Mouse (Mus musculus) megakaryocyte, embryonic 14.5 days (primary cell): ENCODE data around the gene Kif27. TPM values are rescaled to one million over a fixed set of nuclear protein-coding genes. Genes with fewer than 3 reads are reported as not detected.
"Not testable (repeated sequence)": the region's sequence is repeated elsewhere in the genome, so short reads cannot be mapped to it uniquely, and the experiment has no call there.

Experiments
- H3K27me3 ChIP-seq: replicated peaks from 2 replicates; pipeline ENCODE3; 2012; ENCODE audit warnings: inconsistent platforms
- H3K36me3 ChIP-seq: replicated peaks from 2 replicates; pipeline ENCODE3; 2012; ENCODE audit warnings: low read length, inconsistent platforms, mixed read lengths
- H3K4me1 ChIP-seq: 2 replicates; pipeline ENCODE4 v1.6.1; 2012; ENCODE audit warnings: inconsistent platforms
- H3K4me3 ChIP-seq: replicated peaks from 2 replicates; pipeline ENCODE3; 2012; ENCODE audit warnings: moderate library complexity, mild to moderate bottlenecking, inconsistent platforms
- H3K9me3 ChIP-seq: 2 replicates; pipeline ENCODE4 v1.6.1; 2012; ENCODE audit warnings: inconsistent platforms
- FLI1 ChIP-seq: IDR thresholded peaks from 2 replicates; pipeline ENCODE4 v1.6.1; 2012; ENCODE audit warnings: low read length, inconsistent platforms, mixed read lengths
- GATA1 ChIP-seq: IDR thresholded peaks from 3 replicates; pipeline ENCODE4 v1.6.1; 2012; ENCODE audit warnings: mixed read lengths, low read length, inconsistent platforms, borderline replicate concordance
- polyA plus RNA-seq: library from polyadenylated mRNA; stranded (reverse); fragments of >175 nt; gene quantifications from 2 replicates; pipeline ENCODE4 v1.2.3, GENCODE M21; 2012; ENCODE audit warnings: low replicate concordance; ENCODE audit not compliant: insufficient read depth

Gene Kif27
- not detected in 2 replicates for polyA plus RNA-seq

- no peak for TF ChIP-seq GATA1
- no peak for TF ChIP-seq FLI1
- Histone ChIP-seq H3K27me3 (peaks cover 47% of the 10 kb centered on the region), H3K9me3 (peaks cover 17% of the 10 kb centered on the region), H3K4me1 (peaks cover 10% of the 10 kb centered on the region), H3K36me3 (no peaks in the 10 kb centered on the region), H3K4me3 (peak within 1 kb of the TSS; percentile 91)
These were observed at the start of gene Kif27 for GRCm38 (mm10) chr13:58358629-58359303. TSS of gene Kif27 (minus strand) at chr13:58359122.

GRCm38 (mm10) chr13:58403243-58403642, 44.3 kb upstream of the Kif27 start, which contains the start of gene Hnrnpk:
TSS of gene Hnrnpk (minus strand) at chr13:58403343.
- Histone ChIP-seq H3K4me1 (peaks cover 14% of the 10 kb centered on the region; the same call in 1 of the 2 replicates), H3K4me3 (peak within 1 kb of the TSS; percentile 96), H3K36me3 (peaks cover 36% of the 10 kb centered on the region)
- not testable (repeated sequence) for H3K27me3 ChIP-seq, H3K9me3 ChIP-seq

DNA sequence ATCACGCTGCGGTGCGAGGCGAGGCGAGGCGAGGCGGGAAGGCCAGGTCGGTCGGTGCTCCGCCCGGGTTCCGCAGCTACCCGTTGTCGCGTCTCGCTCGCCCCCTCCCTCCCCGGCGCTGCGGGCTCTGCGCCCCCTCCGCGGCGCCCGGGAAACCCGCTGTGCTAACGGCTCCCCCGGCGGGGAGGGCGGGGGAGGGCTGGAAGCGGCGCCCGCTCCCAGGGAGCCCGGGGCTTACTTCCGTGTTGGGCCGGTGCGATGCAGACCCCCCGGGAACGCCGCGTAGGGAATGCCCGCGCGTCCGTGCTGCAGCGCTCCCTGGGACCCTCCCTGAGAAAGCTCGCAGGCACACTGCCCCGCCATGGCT, 43.8 kb upstream of the Kif27 start:
- Histone ChIP-seq H3K4me3 (peak overlapping the region; percentile 96), H3K4me1 (peaks cover 15% of the 10 kb centered on the region), H3K36me3 (peaks cover 41% of the 10 kb centered on the region), H3K27me3 (no peaks in the 10 kb centered on the region), H3K9me3 (no peaks in the 10 kb centered on the region)
- TF ChIP-seq GATA1 (no peak), FLI1 (no peak)

DNA sequence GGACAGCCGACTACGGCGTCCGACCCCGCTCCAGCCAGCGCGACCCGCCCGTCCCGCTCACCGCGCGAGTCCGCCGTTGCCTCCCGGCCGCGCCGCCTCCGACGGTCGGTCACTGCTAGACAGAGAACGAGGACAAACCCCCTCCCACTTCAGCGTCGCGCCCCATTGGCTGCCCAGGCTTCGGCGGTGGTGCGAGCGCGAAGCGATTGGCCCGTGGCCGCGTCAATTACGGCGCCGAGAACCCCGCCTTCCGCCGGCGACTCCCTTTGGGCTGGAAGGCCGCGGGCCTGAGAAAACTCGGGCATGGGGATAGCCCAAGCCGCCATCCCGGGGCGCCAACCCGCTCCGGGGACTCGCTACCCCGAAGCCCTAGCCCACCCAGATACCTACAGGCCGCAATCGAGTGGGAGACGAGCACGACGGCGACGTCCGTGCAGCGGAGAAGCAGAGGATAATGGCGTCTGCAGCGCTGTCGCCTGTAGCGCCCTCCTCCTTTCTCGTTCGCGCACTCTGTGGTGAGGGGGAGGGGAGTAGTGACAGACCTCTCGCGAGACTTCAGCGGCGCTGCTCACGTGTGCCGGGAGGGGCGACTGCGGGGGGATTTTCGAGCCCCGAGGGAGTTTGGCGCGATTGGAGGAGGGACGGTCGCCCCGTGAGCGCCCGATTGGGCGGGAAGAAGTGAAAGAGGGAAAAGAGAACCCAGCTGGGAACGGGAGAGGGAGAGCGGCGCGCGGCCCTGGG, 43.3 kb upstream of the Kif27 start, which contains the start of gene Rmi1:
TSS of gene Rmi1 (plus strand) at position 246 of the 741 bp plus-strand sequence.
- peak within 1 kb of the TSS; percentile 96 for H3K4me3 ChIP-seq
- no peaks in the 10 kb centered on the region for H3K9me3 ChIP-seq
- peaks cover 42% of the 10 kb centered on the region for H3K36me3 ChIP-seq
- H3K4me1 ChIP-seq = peaks cover 21% of the 10 kb centered on the region
- no peaks in the 10 kb centered on the region for H3K27me3 ChIP-seq
- TF ChIP-seq FLI1 = no peak; the same call in 1 of the 2 replicates
- no peak for TF ChIP-seq GATA1

DNA sequence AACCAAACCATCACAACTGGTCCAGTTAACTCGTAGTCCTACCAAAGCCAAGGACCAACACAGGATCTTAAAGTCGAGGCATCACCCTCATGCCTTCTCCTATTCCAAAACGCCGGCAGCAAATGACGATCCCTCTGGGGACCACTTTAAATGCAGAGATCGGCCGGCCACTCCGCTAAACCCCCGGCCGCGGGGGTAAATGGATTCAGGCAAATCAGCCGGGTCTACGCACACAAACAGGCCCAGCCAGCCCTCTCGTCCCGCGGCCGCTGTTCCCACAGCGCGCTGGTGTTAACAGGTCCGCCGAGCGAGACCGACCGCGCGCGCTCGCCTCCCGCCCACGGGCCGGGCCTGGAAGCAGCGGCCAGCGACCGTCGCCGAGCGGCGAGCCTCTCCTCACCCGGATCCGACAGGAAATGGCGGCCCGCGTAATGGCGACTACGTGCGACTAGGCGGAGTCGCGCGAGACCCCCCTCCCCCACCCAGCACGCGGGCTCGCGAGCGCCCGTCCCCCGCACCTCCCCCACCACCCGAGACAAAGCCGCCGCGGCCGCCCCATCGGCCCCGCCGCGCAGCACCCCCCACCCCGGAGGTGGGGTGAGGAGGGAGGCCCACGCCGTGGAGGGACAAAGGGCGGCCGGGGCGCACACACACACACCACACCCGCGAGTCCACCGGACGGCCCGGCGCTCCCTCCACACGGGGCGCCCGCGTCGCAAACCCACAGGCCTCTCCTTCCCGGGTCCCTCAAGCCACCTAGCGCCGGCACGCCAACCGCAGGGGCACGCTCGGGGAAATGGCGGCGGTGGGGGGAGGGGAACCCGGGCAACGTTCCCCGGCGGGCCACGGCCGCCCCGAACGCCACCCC, 42.4 kb upstream of the Kif27 start:
- Histone ChIP-seq H3K9me3 (no peaks in the 10 kb centered on the region), H3K4me1 (peaks cover 24% of the 10 kb centered on the region), H3K4me3 (peak overlapping the region; percentile 96), H3K36me3 (peaks cover 44% of the 10 kb centered on the region), H3K27me3 (no peaks in the 10 kb centered on the region)
- no peak for TF ChIP-seq FLI1
- TF ChIP-seq GATA1 = no peak

DNA sequence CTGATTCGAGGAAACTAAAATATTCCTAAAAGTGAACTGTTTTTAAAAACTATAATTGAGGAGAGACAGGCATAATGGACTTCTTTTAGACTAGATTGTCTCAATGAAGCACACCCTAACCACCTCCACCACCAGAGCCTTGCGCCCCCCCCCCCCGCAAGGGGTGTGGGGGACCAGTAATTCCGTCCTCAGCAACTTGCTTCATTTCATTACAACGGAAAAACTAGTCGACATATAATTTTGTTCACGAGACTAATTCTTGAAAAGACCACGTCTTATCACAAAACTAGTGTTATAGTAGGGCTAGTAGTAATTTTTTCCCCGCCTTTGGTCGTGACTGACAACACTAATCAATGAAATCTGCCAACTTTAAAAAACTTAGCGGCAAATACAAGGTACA, 41.7 kb upstream of the Kif27 start:
- Histone ChIP-seq H3K4me3 (peak overlapping the region; percentile 96), H3K9me3 (no peaks in the 10 kb centered on the region), H3K4me1 (peaks cover 24% of the 10 kb centered on the region), H3K36me3 (peaks cover 44% of the 10 kb centered on the region), H3K27me3 (no peaks in the 10 kb centered on the region)
- TF ChIP-seq FLI1 = no peak
- TF ChIP-seq GATA1 = no peak

DNA sequence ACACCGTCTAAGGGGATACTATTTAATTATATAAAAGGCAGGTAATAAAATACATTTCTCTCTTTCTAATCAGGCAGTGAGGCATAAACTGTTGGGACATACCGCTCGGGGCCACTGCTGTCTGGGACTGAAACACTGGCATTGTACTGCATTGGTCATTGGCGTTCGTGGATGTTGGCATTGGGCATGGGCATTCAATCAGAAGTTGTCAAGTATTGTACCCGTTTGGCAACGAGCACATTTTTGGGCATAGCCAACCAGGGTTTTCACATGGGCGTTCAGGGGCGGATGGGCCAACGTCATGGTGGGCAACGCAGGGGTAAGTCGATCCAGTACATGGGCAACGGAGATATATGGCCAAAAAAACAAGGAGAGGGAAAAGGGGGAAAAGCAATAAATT, 38.7 kb upstream of the Kif27 start:
- Histone ChIP-seq H3K4me3 (no peak overlapping the region), H3K36me3 (peaks cover 72% of the 10 kb centered on the region), H3K27me3 (no peaks in the 10 kb centered on the region), H3K9me3 (no peaks in the 10 kb centered on the region), H3K4me1 (peaks cover 13% of the 10 kb centered on the region)
- TF ChIP-seq FLI1 (no peak), GATA1 (no peak)

DNA sequence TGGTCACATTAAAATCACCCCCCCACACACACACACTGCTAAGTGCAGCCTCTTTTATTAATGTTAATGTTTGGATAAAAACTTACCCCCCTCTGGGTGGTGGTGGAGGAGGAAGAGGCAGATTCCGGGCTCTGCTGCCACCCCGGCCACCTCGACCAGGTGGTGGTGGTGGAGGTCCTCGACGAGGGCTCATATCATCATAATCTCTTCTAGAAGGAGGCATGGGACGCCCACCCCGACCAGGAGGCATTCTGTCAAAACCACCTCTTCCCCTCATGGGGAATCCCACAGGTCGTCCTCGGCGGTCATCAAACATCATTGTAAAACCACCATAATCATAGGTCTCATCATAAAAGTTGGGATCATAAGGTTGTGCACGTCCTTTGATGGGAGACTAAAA, 35.5 kb upstream of the Kif27 start:
- not testable (repeated sequence) for H3K27me3 ChIP-seq, H3K9me3 ChIP-seq, H3K4me3 ChIP-seq
- Histone ChIP-seq H3K4me1 (peaks cover 26% of the 10 kb centered on the region), H3K36me3 (peaks cover 94% of the 10 kb centered on the region)

DNA sequence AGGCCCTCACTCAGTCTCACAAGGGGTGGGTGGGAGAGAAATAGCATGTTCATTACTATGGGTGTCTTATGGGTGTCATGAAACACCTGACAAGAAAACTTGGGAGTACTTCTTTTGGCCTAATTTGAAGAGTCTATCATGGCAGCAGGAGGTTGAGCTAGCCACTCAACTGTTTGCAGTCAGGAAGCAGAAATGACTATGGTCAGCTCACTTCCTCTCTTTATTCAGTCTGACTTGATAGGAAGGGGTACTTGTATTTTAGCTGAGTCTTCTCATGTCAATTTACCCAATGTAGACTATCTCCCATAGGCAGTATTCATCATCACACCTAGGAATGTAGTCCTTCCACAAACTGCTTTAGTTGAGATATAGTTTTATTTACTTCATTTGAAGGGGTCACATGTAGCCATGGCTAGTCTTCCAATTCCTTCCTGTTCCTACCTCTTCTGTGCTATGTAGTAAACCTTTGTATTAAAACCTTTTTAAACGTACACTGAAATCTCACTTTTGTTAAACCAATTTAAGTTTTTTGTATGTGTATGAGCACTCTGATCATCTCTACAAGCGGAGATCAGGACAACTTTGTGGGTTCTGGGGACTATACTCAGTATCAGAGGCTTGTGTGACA, 30.5 kb upstream of the Kif27 start:
- H3K27me3 ChIP-seq = peaks cover 7% of the 10 kb centered on the region
- peaks cover 49% of the 10 kb centered on the region for H3K36me3 ChIP-seq
- H3K9me3 ChIP-seq = peaks cover 9% of the 10 kb centered on the region
- H3K4me1 ChIP-seq = peaks cover 37% of the 10 kb centered on the region
- no peak overlapping the region for H3K4me3 ChIP-seq
- no peak for TF ChIP-seq FLI1
